In genomic region chr2:46666990-46667337, GRCm38 (mm10) we compare ENCODE assay signal across 16 mouse cellular contexts.
A peak's percentile ranks its signal among the peaks of the same experiment; 100 is the strongest.
DNase-seq lines count a peak whose midpoint lies in the region; ATAC-seq and TF ChIP-seq lines count a peak whose summit lies in the region.
"Had no signal": no experiment of that assay in that cellular context is flagged by ENCODE, and none has a peak within 500 bp of the region (broad histone marks: within the 10 kb centered on the region; RNA-seq: fewer than 3 reads in every experiment).

No protein-coding gene starts in this region.

- H3K27ac ChIP-seq in layer of hippocampus, adult 2 months = no peak overlapping the region
- H3K27ac ChIP-seq in forebrain, embryonic 13.5 days = no peak overlapping the region
- H3K27ac ChIP-seq in hindbrain, embryonic 13.5 days = no peak overlapping the region
- no peak overlapping the region for H3K27ac ChIP-seq in midbrain, postnatal 0 days (ENCODE audit: low read depth, low read length)

- no peaks in the 10 kb centered on the region for H3K27me3 ChIP-seq in forebrain, embryonic 13.5 days
- H3K27me3 ChIP-seq in hindbrain, embryonic 13.5 days = no peaks in the 10 kb centered on the region
- H3K27me3 ChIP-seq in midbrain, postnatal 0 days (ENCODE audit: insufficient read depth, low read length) = no peaks in the 10 kb centered on the region
- H3K27me3 ChIP-seq: megakaryocyte, embryonic 14.5 days had no signal

- peaks cover 18% of the 10 kb centered on the region for H3K4me1 ChIP-seq in forebrain, embryonic 13.5 days
- peaks cover 13% of the 10 kb centered on the region for H3K4me1 ChIP-seq in hindbrain, embryonic 13.5 days (replicated peaks)
- no peaks in the 10 kb centered on the region for H3K4me1 ChIP-seq in midbrain, postnatal 0 days (ENCODE audit: insufficient read depth, low read length)
- H3K4me1 ChIP-seq: megakaryocyte, embryonic 14.5 days had no signal

- H3K4me2 ChIP-seq in forebrain, embryonic 13.5 days = peak overlapping the region; percentile 40; the same call in 1 of the 2 replicates
- H3K4me2 ChIP-seq in hindbrain, embryonic 13.5 days = peak overlapping the region; percentile 40
- no peak overlapping the region for H3K4me2 ChIP-seq in midbrain, postnatal 0 days (ENCODE audit: low read depth, low read length, poor library complexity, severe bottlenecking)

- TF ChIP-seq CTCF in layer of hippocampus, adult 2 months (conservative IDR thresholded peaks at IDR 0.05) = no peak
- peak; percentile 0; the same call in 1 of the 2 replicates for TF ChIP-seq CTCF in midbrain, postnatal 0 days (IDR thresholded peaks at IDR 0.05)

- WGBS in forebrain, embryonic 13.5 days = 2% methylated on average over 3 of the region's 3 CpGs
- 7% methylated on average over 3 of the region's 3 CpGs for WGBS in hindbrain, embryonic 13.5 days
- WGBS in midbrain, postnatal 0 days = 27% methylated on average over 3 of the region's 3 CpGs

- H3K9ac ChIP-seq in forebrain, embryonic 13.5 days = no peak overlapping the region
- H3K9ac ChIP-seq in hindbrain, embryonic 13.5 days = no peak overlapping the region
- H3K9ac ChIP-seq in midbrain, postnatal 0 days (replicated peaks; ENCODE audit: low read length, poor library complexity, severe bottlenecking) = no peak overlapping the region

- H3K36me3 ChIP-seq in forebrain, embryonic 13.5 days (ENCODE audit: poor library complexity, severe bottlenecking) = no peaks in the 10 kb centered on the region
- H3K36me3 ChIP-seq in hindbrain, embryonic 13.5 days = no peaks in the 10 kb centered on the region
- no peaks in the 10 kb centered on the region for H3K36me3 ChIP-seq in midbrain, postnatal 0 days (ENCODE audit: insufficient read depth, low read length)

- peak overlapping the region; percentile 40; the same call in 1 of the 2 replicates for H3K4me3 ChIP-seq in layer of hippocampus, adult 2 months
- H3K4me3 ChIP-seq in forebrain, embryonic 13.5 days = no peak overlapping the region
- H3K4me3 ChIP-seq in hindbrain, embryonic 13.5 days = no peak overlapping the region
- no peak overlapping the region for H3K4me3 ChIP-seq in midbrain, postnatal 0 days (ENCODE audit: low read depth, low read length)
- H3K4me3 ChIP-seq: megakaryocyte, embryonic 14.5 days had no signal

- no peaks in the 10 kb centered on the region for H3K9me3 ChIP-seq in forebrain, embryonic 13.5 days (replicated peaks)
- no peaks in the 10 kb centered on the region for H3K9me3 ChIP-seq in hindbrain, embryonic 13.5 days
- H3K9me3 ChIP-seq in midbrain, postnatal 0 days (ENCODE audit: low read length) = no peaks in the 10 kb centered on the region
- H3K9me3 ChIP-seq: megakaryocyte, embryonic 14.5 days had no signal

- DNase-seq in layer of hippocampus, adult 2 months (ENCODE audit: low spot score in 2 of 2) = no peak
- no peak for DNase-seq in layer of hippocampus, adult 11-12 months (ENCODE audit: low spot score)
- peak; percentile 36 for DNase-seq in midbrain, postnatal 0 days (ENCODE audit: low spot score)
- no peak for DNase-seq in thymus, postnatal 4 days
- DNase-seq in lung, postnatal 10 days = no peak
- DNase-seq: adrenal gland, postnatal 36 days; heart, adult 11 months; heart, postnatal 10 days; kidney, adult 11 months; kidney, postnatal 4 days; lung, adult 18-20 months; right cerebral cortex, postnatal 25 days; thymus, adult 2 months had no signal

- peak; percentile 60 for ATAC-seq in forebrain, embryonic 13.5 days
- no peak for ATAC-seq in hindbrain, embryonic 13.5 days (ENCODE audit: low FRiP score)
- ATAC-seq in midbrain, postnatal 0 days (ENCODE audit: low FRiP score) = no peak
